Mouse (Mus musculus): ENCODE data around the gene Tmem47.

GRCm38 (mm10) chrX:81147416-81147815 lies 76.9 kb downstream of the Tmem47 start:
- TF ChIP-seq CTCF (IDR thresholded peaks at IDR 0.05; ENCODE audit: borderline replicate concordance, insufficient read depth, low read length) (no peak), POLR2A (IDR thresholded peaks at IDR 0.05; ENCODE audit: low read depth, low read length) (no peak)

Data from embryonic fibroblast, embryonic 13.5 days (primary cell).